Mouse (Mus musculus): ENCODE measurements around the gene Prdm16. TPM values are rescaled to one million over a fixed set of nuclear protein-coding genes. Genes with fewer than 3 reads are reported as not detected.

The Prdm16 gene
- polyA plus RNA-seq, 1 experiment: not detected

DNA sequence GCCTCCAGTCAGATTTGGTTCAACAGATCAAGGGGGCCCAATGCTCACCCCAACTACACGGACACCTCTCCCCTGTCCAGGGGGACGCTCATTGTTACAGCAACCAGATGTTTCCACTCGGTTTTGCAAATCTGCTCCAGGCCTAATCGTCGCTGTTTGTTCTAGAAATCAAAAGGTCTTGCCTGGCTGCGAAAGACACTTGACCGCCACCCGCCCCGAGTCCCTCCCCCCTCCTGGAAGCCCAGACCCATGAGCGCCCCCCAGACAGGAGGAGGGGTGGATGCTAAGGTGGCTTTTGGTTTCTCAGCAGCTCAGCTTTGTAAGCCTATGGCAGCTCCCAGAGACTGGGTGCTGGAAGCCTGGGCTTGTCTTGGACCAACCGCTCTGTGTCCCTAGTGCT is 68.7 kb downstream of the Prdm16 start:
- H3K36me3 ChIP-seq (ENCODE audit: control insufficient read depth, insufficient read depth): no peaks in the 10 kb centered on the region
- H3K4me3 ChIP-seq: no peak overlapping the region
- no peak overlapping the region for H3ac ChIP-seq (ENCODE audit: control insufficient read depth, insufficient read length)
- H3K27me3 ChIP-seq (ENCODE audit: control insufficient read depth, insufficient read depth, insufficient read length): no peaks in the 10 kb centered on the region
- TF ChIP-seq POLR2A (IDR thresholded peaks at IDR 0.05; ENCODE audit: insufficient read length, low read depth) (no peak), MYOG (IDR thresholded peaks at IDR 0.05; ENCODE audit: control insufficient read depth in 1 of 3, insufficient read depth in 1 of 3, insufficient read length in 2 of 3, low read depth in 2 of 3) (no peak), POLR2AphosphoS2 (IDR thresholded peaks at IDR 0.05; ENCODE audit: insufficient read length, low read depth) (no peak), TCF12 (IDR thresholded peaks at IDR 0.05; ENCODE audit: insufficient read depth, poor library complexity, severe bottlenecking) (no peak), CEBPB (IDR thresholded peaks at IDR 0.05; ENCODE audit: insufficient read depth, poor library complexity, severe bottlenecking) (no peak), REST (IDR thresholded peaks at IDR 0.05; ENCODE audit: insufficient read depth, insufficient read length) (no peak)
- H3K79me2 ChIP-seq (ENCODE audit: control insufficient read depth, insufficient read depth): no peaks in the 10 kb centered on the region
- H3K4me2 ChIP-seq (ENCODE audit: low read depth): no peak overlapping the region

DNA sequence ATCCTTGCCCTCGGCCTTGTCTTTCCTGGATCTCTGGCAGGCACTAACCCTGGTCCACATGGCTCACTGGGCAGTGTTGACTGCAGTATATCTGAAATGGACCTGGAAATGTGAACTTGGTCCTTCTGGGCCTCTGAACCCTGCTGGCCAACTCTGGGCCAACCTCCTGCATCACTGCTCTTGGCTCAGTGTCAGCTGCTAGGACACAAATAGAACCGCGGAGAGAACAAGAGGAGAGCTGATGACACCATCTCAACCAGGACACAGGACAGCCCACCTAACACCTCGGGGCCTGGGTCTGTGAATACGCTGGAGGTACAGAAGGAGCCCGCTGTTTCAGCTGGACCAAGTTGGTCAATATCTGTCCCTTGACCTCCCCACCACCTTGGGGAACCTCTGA is 73.5 kb downstream of the Prdm16 start:
- Histone ChIP-seq H3K4me3 (no peak overlapping the region), H3K4me2 (ENCODE audit: low read depth) (no peak overlapping the region), H3ac (ENCODE audit: control insufficient read depth, insufficient read length) (no peak overlapping the region), H3K36me3 (ENCODE audit: control insufficient read depth, insufficient read depth) (no peaks in the 10 kb centered on the region), H3K79me2 (ENCODE audit: control insufficient read depth, insufficient read depth) (no peaks in the 10 kb centered on the region), H3K27me3 (ENCODE audit: control insufficient read depth, insufficient read depth, insufficient read length) (no peaks in the 10 kb centered on the region)
- no peak for TF ChIP-seq REST (IDR thresholded peaks at IDR 0.05; ENCODE audit: insufficient read depth, insufficient read length)
- no peak for TF ChIP-seq MAX (IDR thresholded peaks at IDR 0.05; ENCODE audit: low read depth)
- TF ChIP-seq POLR2AphosphoS2 (IDR thresholded peaks at IDR 0.05; ENCODE audit: insufficient read length, low read depth): no peak
- TF ChIP-seq E2F4 (IDR thresholded peaks at IDR 0.05; ENCODE audit: insufficient read depth): no peak
- no peak for TF ChIP-seq MYOD1 (IDR thresholded peaks at IDR 0.05; ENCODE audit: control insufficient read depth in 1 of 3, insufficient read length in 2 of 3, low read depth in 2 of 3)
- TF ChIP-seq USF1 (IDR thresholded peaks at IDR 0.05; ENCODE audit: low read depth): no peak
- no peak for TF ChIP-seq MYOG (IDR thresholded peaks at IDR 0.05; ENCODE audit: control insufficient read depth in 1 of 3, insufficient read depth in 1 of 3, insufficient read length in 2 of 3, low read depth in 2 of 3)
- no peak for TF ChIP-seq TCF3 (IDR thresholded peaks at IDR 0.05; ENCODE audit: insufficient read length, low read depth)
- no peak for TF ChIP-seq CEBPB (IDR thresholded peaks at IDR 0.05; ENCODE audit: insufficient read depth, poor library complexity, severe bottlenecking)
- TF ChIP-seq POLR2A (IDR thresholded peaks at IDR 0.05; ENCODE audit: insufficient read length, low read depth): no peak
- no peak for TF ChIP-seq TCF12 (IDR thresholded peaks at IDR 0.05; ENCODE audit: insufficient read depth, poor library complexity, severe bottlenecking)
- no peak for TF ChIP-seq SRF (IDR thresholded peaks at IDR 0.05; ENCODE audit: control insufficient read depth, insufficient read length, low read depth)

- Histone ChIP-seq H3K27me3 (ENCODE audit: control insufficient read depth, insufficient read depth, insufficient read length) (no peaks in the 10 kb centered on the region), H3K79me2 (ENCODE audit: control insufficient read depth, insufficient read depth) (no peaks in the 10 kb centered on the region), H3K36me3 (ENCODE audit: control insufficient read depth, insufficient read depth) (no peaks in the 10 kb centered on the region), H3K4me2 (ENCODE audit: low read depth) (no peak overlapping the region), H3ac (ENCODE audit: control insufficient read depth, insufficient read length) (no peak overlapping the region), H3K4me3 (no peak overlapping the region)
- TF ChIP-seq POLR2AphosphoS2 (IDR thresholded peaks at IDR 0.05; ENCODE audit: insufficient read length, low read depth) (no peak), SRF (IDR thresholded peaks at IDR 0.05; ENCODE audit: control insufficient read depth, insufficient read length, low read depth) (no peak), MYOD1 (IDR thresholded peaks at IDR 0.05; ENCODE audit: control insufficient read depth in 1 of 3, insufficient read length in 2 of 3, low read depth in 2 of 3) (no peak), REST (IDR thresholded peaks at IDR 0.05; ENCODE audit: insufficient read depth, insufficient read length) (no peak), MAX (IDR thresholded peaks at IDR 0.05; ENCODE audit: low read depth) (no peak), USF1 (IDR thresholded peaks at IDR 0.05; ENCODE audit: low read depth) (no peak), POLR2A (IDR thresholded peaks at IDR 0.05; ENCODE audit: insufficient read length, low read depth) (no peak), TCF3 (IDR thresholded peaks at IDR 0.05; ENCODE audit: insufficient read length, low read depth) (no peak), E2F4 (IDR thresholded peaks at IDR 0.05; ENCODE audit: insufficient read depth) (no peak), MYOG (IDR thresholded peaks at IDR 0.05; ENCODE audit: control insufficient read depth in 1 of 3, insufficient read depth in 1 of 3, insufficient read length in 2 of 3, low read depth in 2 of 3) (no peak), TCF12 (IDR thresholded peaks at IDR 0.05; ENCODE audit: insufficient read depth, poor library complexity, severe bottlenecking) (no peak), CEBPB (IDR thresholded peaks at IDR 0.05; ENCODE audit: insufficient read depth, poor library complexity, severe bottlenecking) (no peak)
These were observed 78.6 kb downstream of the Prdm16 start for GRCm38 (mm10) chr4:154558041-154558440.

- TF ChIP-seq MYOG (IDR thresholded peaks at IDR 0.05; ENCODE audit: control insufficient read depth in 1 of 3, insufficient read depth in 1 of 3, insufficient read length in 2 of 3, low read depth in 2 of 3): no peak
- TF ChIP-seq MYOD1 (IDR thresholded peaks at IDR 0.05; ENCODE audit: control insufficient read depth in 1 of 3, insufficient read length in 2 of 3, low read depth in 2 of 3): no peak
- TF ChIP-seq CEBPB (IDR thresholded peaks at IDR 0.05; ENCODE audit: insufficient read depth, poor library complexity, severe bottlenecking): no peak
- TF ChIP-seq TCF3 (IDR thresholded peaks at IDR 0.05; ENCODE audit: insufficient read length, low read depth): no peak
- no peak for TF ChIP-seq USF1 (IDR thresholded peaks at IDR 0.05; ENCODE audit: low read depth)
- no peak for TF ChIP-seq TCF12 (IDR thresholded peaks at IDR 0.05; ENCODE audit: insufficient read depth, poor library complexity, severe bottlenecking)
These were observed 79.5 kb downstream of the Prdm16 start for GRCm38 (mm10) chr4:154557168-154557567.

DNA sequence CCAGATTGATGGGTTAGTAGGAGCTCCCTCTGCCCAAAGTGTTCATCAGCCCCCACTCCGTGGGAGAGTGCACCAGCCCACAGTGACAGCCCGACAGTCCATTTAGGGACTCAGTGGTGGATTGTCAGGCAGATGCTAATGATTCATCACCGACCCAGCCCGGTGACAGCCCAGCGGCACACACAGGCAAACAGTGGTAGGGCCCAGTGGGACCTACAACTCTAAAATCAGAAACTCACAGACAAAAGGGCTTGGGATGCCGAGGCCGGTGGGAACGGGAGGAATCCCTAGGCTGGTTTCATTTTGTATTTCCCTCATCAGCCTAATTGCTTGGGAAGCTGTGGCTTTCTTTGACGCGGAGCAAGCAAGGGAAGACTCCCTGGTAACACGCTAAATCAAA is 80.3 kb downstream of the Prdm16 start:
- H3K36me3 ChIP-seq (ENCODE audit: control insufficient read depth, insufficient read depth): no peaks in the 10 kb centered on the region
- no peak overlapping the region for H3K4me2 ChIP-seq (ENCODE audit: low read depth)
- H3ac ChIP-seq (ENCODE audit: control insufficient read depth, insufficient read length): no peak overlapping the region
- no peak overlapping the region for H3K4me3 ChIP-seq
- TF ChIP-seq E2F4 (IDR thresholded peaks at IDR 0.05; ENCODE audit: insufficient read depth): no peak
- H3K27me3 ChIP-seq (ENCODE audit: control insufficient read depth, insufficient read depth, insufficient read length): no peaks in the 10 kb centered on the region
- no peaks in the 10 kb centered on the region for H3K79me2 ChIP-seq (ENCODE audit: control insufficient read depth, insufficient read depth)

More at GRCm38 (mm10) chr4:154557168-154557567, 79.5 kb downstream of the Prdm16 start:
- no peaks in the 10 kb centered on the region for H3K79me2 ChIP-seq (ENCODE audit: control insufficient read depth, insufficient read depth)
- H3ac ChIP-seq (ENCODE audit: control insufficient read depth, insufficient read length): no peak overlapping the region
- no peak overlapping the region for H3K4me2 ChIP-seq (ENCODE audit: low read depth)
- H3K4me3 ChIP-seq: no peak overlapping the region
- H3K27me3 ChIP-seq (ENCODE audit: control insufficient read depth, insufficient read depth, insufficient read length): no peaks in the 10 kb centered on the region
- H3K36me3 ChIP-seq (ENCODE audit: control insufficient read depth, insufficient read depth): no peaks in the 10 kb centered on the region

Data from myocyte (in vitro differentiated cells).